Mouse (Mus musculus) embryonic fibroblast, embryonic 13.5 days (primary cell): ENCODE results near the gene Pla2g2c.

ENCODE experiments used
- CTCF ChIP-seq: IDR thresholded peaks from 2 replicates; pipeline ENCODE4 v1.5.1; 2011; ENCODE audit warnings: mild to moderate bottlenecking, control low read depth, low read length, moderate library complexity, borderline replicate concordance; ENCODE audit not compliant: insufficient read depth
- POLR2A ChIP-seq: IDR thresholded peaks from 2 replicates; pipeline ENCODE4 v1.6.1; 2011; ENCODE audit warnings: low read depth, mild to moderate bottlenecking, control low read depth, low read length, moderate library complexity

DNA sequence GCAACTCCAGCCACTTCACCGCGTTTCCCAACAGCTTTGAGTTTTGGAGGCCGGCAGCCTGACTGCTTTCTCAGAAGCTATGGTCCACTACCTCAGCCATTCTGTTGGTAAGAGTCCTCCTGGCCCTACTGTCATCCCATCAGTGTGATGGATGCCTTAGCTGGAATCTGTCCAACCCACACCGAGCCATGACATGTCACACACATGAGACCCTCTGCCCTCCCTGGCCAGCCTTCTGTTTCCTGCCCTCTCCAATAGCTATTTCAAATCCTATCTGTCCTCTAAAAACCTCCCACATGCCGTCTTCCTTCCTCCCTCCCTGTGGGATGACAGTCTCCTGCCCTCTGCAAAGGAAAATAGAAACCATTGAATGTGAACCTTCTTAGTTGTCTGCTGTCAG lies 1.2 kb downstream of the Pla2g2c start:
- TF ChIP-seq CTCF (no peak), POLR2A (no peak)
